Mouse (Mus musculus) limb, embryonic 10.5 days (tissue): ENCODE results near the gene Slc4a1ap. TPM values are rescaled to one million over a fixed set of nuclear protein-coding genes. Genes with fewer than 3 reads are reported as not detected.
"Not testable (repeated sequence)": the region's sequence is repeated elsewhere in the genome, so short reads cannot be mapped to it uniquely, and the experiment has no call there.

ENCODE experiments used
- DNase-seq: peaks from one replicate; pipeline ENCODE4 v3.0.0-alpha.2; 2017; ENCODE audit warnings: low spot score
- H3K27ac ChIP-seq: fragments of 300-500 bp; sonication (generic); 2 replicates; pipeline ENCODE4 v1.5.1; 2016; ENCODE audit warnings: mild to moderate bottlenecking
- H3K27me3 ChIP-seq: fragments of 300-500 bp; sonication (generic); 2 replicates; pipeline ENCODE4 v1.6.1; 2016; ENCODE audit warnings: low read depth, mild to moderate bottlenecking; ENCODE audit not compliant: poor library complexity, severe bottlenecking
- H3K36me3 ChIP-seq: fragments of 300-500 bp; sonication (generic); 2 replicates; pipeline ENCODE4 v1.6.1; 2016; ENCODE audit warnings: mild to moderate bottlenecking, moderate library complexity
- H3K4me1 ChIP-seq: fragments of 300-500 bp; sonication (generic); 2 replicates; pipeline ENCODE4 v1.6.1; 2016
- H3K4me3 ChIP-seq: fragments of 300-500 bp; sonication (generic); 2 replicates; pipeline ENCODE4 v1.5.1; 2016; ENCODE audit warnings: mild to moderate bottlenecking, moderate library complexity
- H3K9me3 ChIP-seq: fragments of 300-500 bp; sonication (generic); replicated peaks from 2 replicates; pipeline ENCODE4 v1.6.1; 2016; ENCODE audit warnings: mild to moderate bottlenecking
- WGBS: fragments of 180-500 bp; shearing (Covaris S2); methylation state at CpG from one replicate; pipeline ENCODE4 v1.1.7; 2016; 5-methylcytosine and 5-hydroxymethylcytosine counted together
- polyA plus RNA-seq: library from polyadenylated mRNA; unstranded; fragments of >200 nt; fragmentation: Nextera tagmentation; extraction: Ambion mirVana; gene quantifications from 2 replicates; pipeline ENCODE4 v1.2.1, GENCODE M21; 2016

Gene Slc4a1ap
- 34.0 and 34.4 TPM in 2 replicates for polyA plus RNA-seq

DNA sequence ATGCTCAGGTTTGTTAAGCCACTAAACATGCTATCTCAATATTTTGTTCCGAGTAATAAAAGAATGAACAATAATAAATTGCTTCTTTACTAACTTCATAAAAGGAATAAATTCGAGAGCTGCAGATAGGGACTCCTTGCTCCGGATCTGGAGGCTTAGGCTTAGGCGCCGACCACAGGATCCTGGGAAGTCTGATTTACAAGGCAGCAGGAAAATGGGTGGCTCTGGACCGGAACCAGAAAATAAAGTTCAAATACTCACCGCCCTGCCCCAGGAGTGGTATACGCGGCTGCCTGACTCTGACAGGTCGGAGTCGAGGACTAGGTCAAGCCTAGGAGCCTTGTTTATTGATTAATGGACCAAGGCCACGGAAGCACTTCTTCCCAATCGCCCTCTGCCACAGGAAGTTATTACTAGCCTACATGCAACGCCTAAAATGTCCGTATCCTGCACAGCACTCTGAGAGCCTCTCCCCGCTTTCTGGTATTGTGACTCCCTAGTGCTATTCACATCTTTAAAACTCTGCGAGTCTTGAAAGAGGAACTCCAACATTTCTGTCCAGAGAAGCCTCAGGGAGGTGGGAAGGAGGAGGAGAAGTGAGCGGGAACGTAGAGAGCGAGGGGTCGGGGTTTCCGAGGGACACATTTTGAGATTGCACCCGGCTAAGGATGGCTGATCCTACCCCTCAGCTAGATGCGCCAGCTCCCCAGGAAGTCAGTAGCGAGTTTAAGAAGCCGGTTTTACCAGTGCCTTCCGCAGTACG lies at the start of gene Slc4a1ap:
Gene Slc4a1ap, plus strand, starts transcription at position 642 of the 763 bp plus-strand sequence.
- Histone ChIP-seq H3K27me3 (no peaks in the 10 kb centered on the region), H3K4me3 (peak within 1 kb of the TSS; percentile 92), H3K4me1 (peaks cover 16% of the 10 kb centered on the region), H3K9me3 (no peaks in the 10 kb centered on the region), H3K36me3 (peaks cover 47% of the 10 kb centered on the region), H3K27ac (peak within 1 kb of the TSS; percentile 95)
- under 1% methylated on average over 28 of the region's 28 CpGs for WGBS
- DNase-seq = peak; percentile 75

DNA sequence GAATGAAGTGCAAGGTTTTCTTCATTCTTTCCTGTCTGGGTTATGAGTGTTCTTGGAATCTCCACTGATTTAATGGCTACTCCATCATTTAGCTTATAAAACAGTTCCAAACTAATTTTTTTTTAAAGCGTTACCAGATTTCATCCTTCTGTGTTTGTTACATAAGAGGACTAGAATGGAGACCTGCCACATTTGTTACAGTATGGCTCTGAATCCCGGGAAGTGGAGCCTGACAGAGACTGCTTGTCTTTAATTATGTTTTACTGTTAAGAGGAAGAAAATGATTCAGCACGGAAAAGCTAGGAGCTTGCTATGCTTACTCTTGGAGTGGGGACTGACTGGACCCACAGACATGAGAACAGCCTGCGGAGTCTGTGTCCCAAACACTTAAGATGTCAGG lies 46.3 kb upstream of the Slc4a1ap start:
- no peaks in the 10 kb centered on the region for H3K9me3 ChIP-seq
- no peaks in the 10 kb centered on the region for H3K27me3 ChIP-seq
- 95% methylated on average over 4 of the region's 4 CpGs for WGBS
- H3K36me3 ChIP-seq = peaks cover 93% of the 10 kb centered on the region
- H3K4me3 ChIP-seq = no peak overlapping the region
- H3K27ac ChIP-seq = no peak overlapping the region
- no peaks in the 10 kb centered on the region for H3K4me1 ChIP-seq
- no peak for DNase-seq

DNA sequence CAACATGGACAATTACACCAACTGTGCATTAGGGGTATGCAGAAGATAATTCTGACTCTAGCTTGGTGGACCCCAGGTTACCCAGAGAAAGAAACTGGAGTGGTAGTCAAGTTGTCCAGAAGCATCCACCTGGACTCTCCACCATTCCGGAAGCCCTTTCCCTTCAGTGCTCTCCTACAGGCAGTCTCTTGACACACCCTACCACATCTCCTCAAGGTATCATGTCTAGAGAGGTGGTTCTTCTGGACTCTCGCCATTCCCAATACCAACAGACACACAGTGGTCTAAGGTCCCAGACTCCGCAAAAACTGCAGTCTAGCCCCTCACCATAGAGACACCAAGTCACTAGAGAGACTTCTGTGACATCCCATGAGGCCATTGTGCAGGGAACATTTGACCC lies 41.4 kb upstream of the Slc4a1ap start, which contains the start of gene 4930548H24Rik:
Gene 4930548H24Rik, plus strand, starts transcription at position 301 of the 400 bp plus-strand sequence.
- H3K9me3 ChIP-seq = no peaks in the 10 kb centered on the region
- H3K27me3 ChIP-seq = no peaks in the 10 kb centered on the region
- H3K36me3 ChIP-seq = peaks cover 45% of the 10 kb centered on the region
- no peak for DNase-seq
- no peaks in the 10 kb centered on the region for H3K4me1 ChIP-seq
- no peak within 1 kb of the TSS for H3K4me3 ChIP-seq
- 97% methylated on average over 3 of the region's 3 CpGs for WGBS
- no peak within 1 kb of the TSS for H3K27ac ChIP-seq

DNA sequence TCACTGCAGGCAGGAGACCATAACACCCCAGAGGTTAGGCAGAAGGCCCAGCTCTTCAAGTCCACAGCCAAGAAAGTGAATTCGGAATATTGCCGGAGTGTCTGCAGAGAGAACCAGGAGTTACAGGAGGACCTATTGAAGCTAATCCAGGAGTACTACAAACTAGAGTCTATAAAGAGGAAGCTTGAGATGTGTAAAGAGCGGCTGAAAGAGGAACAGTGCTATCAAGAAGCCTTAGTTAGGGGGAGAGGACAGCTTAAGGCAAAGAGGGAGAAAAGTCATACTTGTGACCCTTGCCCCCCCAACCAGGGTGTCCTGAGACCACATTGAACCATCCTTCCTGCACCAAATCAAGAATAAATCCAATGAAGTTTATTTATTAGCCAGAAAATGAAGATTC lies 38.9 kb upstream of the Slc4a1ap start:
- Histone ChIP-seq H3K36me3 (peaks cover 22% of the 10 kb centered on the region; the same call in 1 of the 2 replicates), H3K27ac (no peak overlapping the region), H3K9me3 (no peaks in the 10 kb centered on the region), H3K4me3 (no peak overlapping the region), H3K4me1 (no peaks in the 10 kb centered on the region), H3K27me3 (no peaks in the 10 kb centered on the region)
- DNase-seq = no peak
- WGBS = 95% methylated on average over 3 of the region's 3 CpGs

DNA sequence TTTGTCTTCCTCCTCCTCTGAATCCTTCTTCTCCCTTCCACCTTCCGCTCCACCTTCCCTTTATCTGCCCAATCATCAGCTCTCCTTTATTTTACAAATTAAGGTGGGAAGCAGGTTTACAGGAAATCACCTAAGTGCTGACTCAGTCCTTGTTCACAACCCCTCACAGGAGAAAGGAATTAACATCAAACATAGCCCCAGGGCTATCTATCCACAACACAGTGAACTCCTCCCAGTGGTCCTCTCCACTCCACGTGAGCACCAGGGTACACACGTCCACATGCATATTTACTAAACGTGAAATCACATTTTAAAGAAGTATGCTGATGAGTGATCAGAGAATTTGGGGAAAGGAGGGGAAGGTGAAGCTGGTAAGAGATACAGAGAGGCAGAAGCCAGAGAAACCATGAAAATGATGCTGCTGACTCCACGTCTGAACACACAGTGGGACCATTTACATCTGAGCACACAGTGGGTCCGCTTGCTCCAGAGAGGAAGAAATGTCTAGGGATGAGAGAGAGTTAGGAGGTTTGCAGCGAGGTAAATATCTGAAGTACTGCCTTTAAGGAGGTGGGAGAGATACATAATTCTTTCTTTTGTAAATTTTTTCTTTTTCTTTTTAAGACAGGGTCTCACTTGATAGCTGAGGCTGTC lies 37.6 kb upstream of the Slc4a1ap start:
- 71% methylated on average over 7 of the region's 7 CpGs for WGBS
- Histone ChIP-seq H3K27me3 (no peaks in the 10 kb centered on the region), H3K27ac (no peak overlapping the region), H3K4me3 (no peak overlapping the region), H3K9me3 (no peaks in the 10 kb centered on the region), H3K36me3 (peaks cover 13% of the 10 kb centered on the region; the same call in 1 of the 2 replicates), H3K4me1 (no peaks in the 10 kb centered on the region)
- DNase-seq = no peak

DNA sequence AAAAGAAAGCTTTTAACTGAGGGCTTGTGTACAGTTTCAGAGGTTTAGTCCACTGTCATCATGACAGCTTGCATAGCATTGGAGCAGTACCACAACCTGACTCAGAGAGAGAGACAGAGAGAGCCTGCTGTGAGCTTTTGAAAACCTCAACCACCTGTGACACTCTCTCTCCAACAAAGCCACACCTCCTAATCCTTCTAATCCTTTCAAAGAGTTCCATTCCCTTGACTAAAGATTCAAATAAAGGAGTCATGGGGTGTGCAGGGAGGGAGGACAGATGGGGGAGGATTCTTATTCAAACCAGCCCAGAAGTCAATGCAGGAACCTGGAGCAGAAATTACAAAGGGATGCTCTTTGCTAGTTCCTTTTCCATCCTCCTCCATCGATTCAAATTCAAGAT lies 34.8 kb upstream of the Slc4a1ap start:
- Histone ChIP-seq H3K4me1 (peaks cover 9% of the 10 kb centered on the region), H3K27ac (no peak overlapping the region), H3K9me3 (no peaks in the 10 kb centered on the region), H3K36me3 (peaks cover 11% of the 10 kb centered on the region), H3K27me3 (no peaks in the 10 kb centered on the region), H3K4me3 (no peak overlapping the region)
- no peak for DNase-seq
- WGBS = 52% methylated on average over 1 of the region's 1 CpGs

DNA sequence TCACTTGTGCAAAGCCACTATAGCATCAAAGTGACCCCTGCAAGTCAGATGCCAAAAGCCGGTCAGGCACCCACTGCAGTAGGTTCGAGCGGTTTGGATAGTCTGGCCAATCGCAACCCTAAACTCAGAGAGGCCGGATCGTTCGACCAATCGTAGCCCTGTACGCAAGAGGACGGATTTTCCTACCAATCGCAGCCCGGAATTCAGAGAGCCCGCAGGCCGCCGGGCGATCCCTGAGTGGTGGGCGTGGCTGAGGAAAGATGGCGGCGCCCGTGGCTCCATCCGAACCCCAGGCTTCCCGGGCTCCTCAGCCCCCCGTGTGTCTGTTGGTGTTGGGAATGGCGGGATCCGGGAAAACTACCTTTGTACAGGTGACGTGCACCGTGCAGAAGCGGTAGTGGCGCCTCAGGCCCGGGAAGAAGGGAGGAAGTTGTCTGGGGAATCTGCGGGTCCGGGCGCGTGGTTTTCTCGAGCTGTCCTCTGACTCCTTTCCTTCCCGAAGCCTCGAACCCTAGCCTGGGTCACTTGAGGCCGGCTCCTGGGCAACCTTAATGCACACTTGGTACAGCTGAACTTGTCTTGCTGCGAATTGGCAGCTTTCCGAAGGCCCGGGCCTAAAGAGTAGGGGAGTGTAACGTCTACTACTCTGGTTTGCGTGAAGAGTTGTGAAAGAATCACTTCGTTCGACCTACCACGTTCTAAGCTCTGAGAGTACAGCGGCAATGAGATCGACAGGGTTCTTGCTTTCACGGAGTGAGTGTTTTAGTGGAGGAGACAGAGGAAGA lies 32.1 kb upstream of the Slc4a1ap start, which contains the start of gene Gpn1:
Gene Gpn1, plus strand, starts transcription at position 229 of the 785 bp plus-strand sequence.
- Histone ChIP-seq H3K36me3 (peaks cover 37% of the 10 kb centered on the region), H3K4me3 (peak within 1 kb of the TSS; percentile 78), H3K27ac (peak within 1 kb of the TSS; percentile 84), H3K9me3 (no peaks in the 10 kb centered on the region), H3K27me3 (no peaks in the 10 kb centered on the region), H3K4me1 (peaks cover 9% of the 10 kb centered on the region)
- WGBS = under 1% methylated on average over 49 of the region's 49 CpGs
- peak; percentile 90 for DNase-seq

DNA sequence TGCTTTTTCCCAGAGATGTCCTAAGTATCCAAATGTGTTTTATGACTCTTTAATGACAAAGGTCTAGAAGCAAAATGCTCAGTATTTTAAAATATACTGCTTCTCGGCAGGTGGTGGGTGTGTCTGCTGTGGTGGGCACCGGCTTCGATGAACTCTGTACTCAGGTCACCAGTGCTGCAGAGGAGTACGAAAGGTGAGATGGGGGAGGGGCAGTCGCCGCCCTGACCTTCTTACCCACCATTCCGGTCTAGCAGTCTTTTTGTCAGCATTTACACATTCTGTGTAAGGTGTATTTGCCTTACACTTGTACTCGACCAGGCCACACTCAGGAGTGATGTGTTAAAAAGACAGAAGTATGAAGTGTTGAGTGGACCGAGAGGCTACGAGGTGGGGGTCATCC lies 22.0 kb upstream of the Slc4a1ap start:
- Histone ChIP-seq H3K4me1 (no peaks in the 10 kb centered on the region), H3K4me3 (no peak overlapping the region), H3K27me3 (no peaks in the 10 kb centered on the region), H3K9me3 (no peaks in the 10 kb centered on the region), H3K27ac (no peak overlapping the region), H3K36me3 (peaks cover 98% of the 10 kb centered on the region)
- 88% methylated on average over 10 of the region's 10 CpGs for WGBS
- no peak for DNase-seq

DNA sequence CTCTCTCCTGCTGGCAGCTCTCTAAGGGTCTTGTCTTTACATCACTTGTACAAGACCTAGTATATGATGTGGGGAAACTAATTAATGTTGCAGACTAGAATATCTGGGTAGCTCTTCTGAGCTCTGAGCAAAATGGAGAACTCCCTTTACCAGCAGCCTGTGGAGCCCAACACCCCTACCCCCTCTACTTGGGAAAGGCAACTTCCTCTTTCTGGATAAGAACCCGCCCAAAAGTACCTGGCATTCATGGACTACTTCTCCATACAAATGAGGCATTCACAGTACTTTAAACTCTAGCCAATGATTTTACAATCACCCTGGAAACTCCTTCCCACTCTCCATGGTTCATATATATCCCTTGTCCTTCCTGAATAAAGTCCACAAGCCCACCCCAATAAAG lies 14.3 kb upstream of the Slc4a1ap start:
- no peaks in the 10 kb centered on the region for H3K9me3 ChIP-seq
- no peak overlapping the region for H3K27ac ChIP-seq
- no peak for DNase-seq
- H3K36me3 ChIP-seq = peaks cover 99% of the 10 kb centered on the region
- H3K4me3 ChIP-seq = no peak overlapping the region
- WGBS = 78% methylated on average over 1 of the region's 1 CpGs
- no peaks in the 10 kb centered on the region for H3K4me1 ChIP-seq
- H3K27me3 ChIP-seq = no peaks in the 10 kb centered on the region

DNA sequence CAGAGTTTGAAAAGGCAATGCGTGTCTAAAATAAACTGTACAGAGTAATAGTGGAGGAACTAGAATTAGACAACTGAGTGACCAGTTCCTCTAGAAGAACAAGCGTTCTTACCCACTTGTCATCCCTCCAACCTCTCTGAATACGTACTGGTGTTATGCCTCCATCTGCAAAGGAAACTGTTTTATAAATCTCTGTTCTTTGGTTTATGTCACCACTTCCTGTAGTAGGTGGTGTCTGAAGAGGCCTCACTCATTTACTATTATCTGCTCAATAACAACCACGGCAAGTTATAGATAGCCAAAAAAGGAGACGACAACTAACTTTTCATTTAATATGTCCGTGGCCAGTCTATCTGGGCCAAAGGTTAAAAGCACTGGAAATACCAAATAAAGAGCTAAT lies 6.2 kb upstream of the Slc4a1ap start:
- H3K9me3 ChIP-seq = no peaks in the 10 kb centered on the region
- no peak for DNase-seq
- 95% methylated on average over 6 of the region's 6 CpGs for WGBS
- peaks cover 2% of the 10 kb centered on the region for H3K4me1 ChIP-seq
- peaks cover 72% of the 10 kb centered on the region for H3K36me3 ChIP-seq
- no peak overlapping the region for H3K4me3 ChIP-seq
- no peaks in the 10 kb centered on the region for H3K27me3 ChIP-seq
- no peak overlapping the region for H3K27ac ChIP-seq

DNA sequence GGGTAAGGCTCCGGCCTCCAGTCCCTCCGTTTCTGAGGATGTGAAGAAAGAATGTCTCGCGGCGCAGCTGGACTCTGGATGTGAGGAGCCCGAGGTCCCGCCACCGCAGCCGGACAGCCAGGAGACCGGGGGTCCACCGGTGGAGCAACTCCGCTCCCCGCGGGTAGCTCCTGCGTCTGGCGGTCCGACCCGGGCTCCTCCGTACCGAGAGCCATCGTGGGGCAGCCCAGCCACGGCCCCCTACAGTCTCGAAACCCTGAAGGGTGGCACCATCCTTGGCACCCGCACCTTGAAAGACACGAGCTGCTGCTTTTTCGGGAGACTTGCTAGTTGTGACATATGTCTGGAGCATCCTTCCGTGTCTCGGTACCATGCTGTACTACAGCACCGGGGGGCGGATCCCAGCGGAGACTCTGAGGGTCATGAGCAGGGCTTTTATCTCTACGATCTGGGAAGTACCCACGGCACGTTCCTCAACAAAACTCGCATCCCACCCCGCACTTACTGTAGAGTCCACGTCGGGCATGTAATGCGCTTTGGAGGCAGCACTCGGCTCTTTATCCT lies 404 bp downstream of the Slc4a1ap start:
- Histone ChIP-seq H3K4me3 (peak overlapping the region; percentile 92), H3K4me1 (peaks cover 16% of the 10 kb centered on the region), H3K27me3 (no peaks in the 10 kb centered on the region), H3K9me3 (no peaks in the 10 kb centered on the region), H3K27ac (peak overlapping the region; percentile 95), H3K36me3 (peaks cover 47% of the 10 kb centered on the region)
- WGBS = 4% methylated on average over 40 of the region's 40 CpGs
- no peak for DNase-seq

DNA sequence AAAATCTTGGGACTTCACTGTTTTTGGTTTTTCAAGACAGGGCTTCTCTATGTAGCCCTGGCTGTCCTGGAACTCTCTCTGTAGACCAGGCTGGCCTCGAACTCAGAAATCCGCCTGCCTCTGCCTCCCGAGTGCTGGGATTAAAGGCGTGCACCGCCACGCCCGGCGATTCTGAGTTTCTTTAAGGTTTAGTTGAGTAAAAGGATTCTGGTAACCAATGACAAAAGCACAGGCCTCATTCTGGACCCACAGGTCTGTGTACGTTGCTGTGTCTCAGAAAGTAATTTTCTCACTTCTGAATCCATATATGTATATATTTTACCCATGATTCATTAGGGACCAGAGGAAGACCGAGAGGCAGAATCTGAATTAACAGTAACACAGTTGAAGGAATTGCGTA lies 912 bp downstream of the Slc4a1ap start, which contains the start of gene Supt7l:
Gene Supt7l, minus strand, starts transcription at position 101 of the 400 bp plus-strand sequence.
- Histone ChIP-seq H3K27ac (peak within 1 kb of the TSS; percentile 95), H3K36me3 (peaks cover 47% of the 10 kb centered on the region), H3K4me3 (peak within 1 kb of the TSS; percentile 92), H3K4me1 (peaks cover 16% of the 10 kb centered on the region)
- DNase-seq, H3K9me3 ChIP-seq, H3K27me3 ChIP-seq: not testable (repeated sequence)
- 85% methylated on average over 11 of the region's 11 CpGs for WGBS
